Mouse (Mus musculus) forebrain, postnatal 0 days (tissue): ENCODE measurements around the gene Colec11. TPM values are rescaled to one million over a fixed set of nuclear protein-coding genes. Genes with fewer than 3 reads are reported as not detected.

Experiments used
- ATAC-seq: fragments of 200-750 bp; cut with Nextera tagmentation; 2 replicates; pipeline ENCODE4 v1.8.0; 2017; ENCODE audit warnings: mild to moderate bottlenecking, moderate library complexity
- DNase-seq: peaks from one replicate; pipeline ENCODE4 v3.0.0-alpha.2; 2015
- H3K27ac ChIP-seq: fragments of 300-500 bp; sonication (generic); 2 replicates; pipeline ENCODE4 v1.5.1; 2014; ENCODE audit warnings: low read depth, mild to moderate bottlenecking, antibody characterized with exemption, low read length, moderate library complexity, mixed read lengths
- H3K27me3 ChIP-seq: fragments of 300-500 bp; sonication (generic); 2 replicates; pipeline ENCODE4 v1.6.1; 2014; ENCODE audit warnings: mild to moderate bottlenecking, low read length, mixed read lengths; ENCODE audit not compliant: insufficient read depth
- H3K36me3 ChIP-seq: fragments of 300-500 bp; sonication (generic); 2 replicates; pipeline ENCODE4 v1.6.1; 2014; ENCODE audit warnings: mild to moderate bottlenecking, moderate library complexity; ENCODE audit not compliant: insufficient read depth
- H3K4me1 ChIP-seq: fragments of 300-500 bp; sonication (generic); 2 replicates; pipeline ENCODE4 v1.6.1; 2014; ENCODE audit warnings: antibody characterized with exemption; ENCODE audit not compliant: insufficient read depth
- H3K4me2 ChIP-seq: fragments of 300-500 bp; sonication (generic); 2 replicates; pipeline ENCODE4 v1.6.1; 2014; ENCODE audit warnings: low read depth, mild to moderate bottlenecking, moderate library complexity
- H3K4me3 ChIP-seq: fragments of 300-500 bp; sonication (generic); 2 replicates; pipeline ENCODE4 v1.5.1; 2014; ENCODE audit warnings: low read depth, low read length, mixed read lengths
- H3K9ac ChIP-seq: fragments of 300-500 bp; sonication (generic); 2 replicates; pipeline ENCODE4 v1.6.1; 2014; ENCODE audit warnings: mild to moderate bottlenecking
- H3K9me3 ChIP-seq: fragments of 300-500 bp; sonication (generic); 2 replicates; pipeline ENCODE4 v1.6.1; 2016; ENCODE audit warnings: low read length
- CTCF ChIP-seq: sonication (generic); IDR thresholded peaks from 2 replicates; pipeline ENCODE4 v1.5.1; 2016; ENCODE audit warnings: antibody characterized with exemption, control low read depth, low read depth
- WGBS: fragments of 180-500 bp; shearing (Covaris S2); extraction: QIAGEN DNeasy Blood & Tissue Kit; methylation state at CpG from one replicate; pipeline ENCODE4 v1.1.7; 2014; 5-methylcytosine and 5-hydroxymethylcytosine counted together
- polyA plus RNA-seq: library from polyadenylated mRNA; unstranded; fragments of >200 nt; fragmentation: Nextera tagmentation; extraction: Ambion mirVana; gene quantifications from 2 replicates; pipeline ENCODE4 v1.2.1, GENCODE M21; 2015
- total RNA-seq: library from RNA; depleted of rRNA; stranded (reverse); fragments of >200 nt; gene quantifications from 2 replicates; pipeline ENCODE4 v1.2.3, GENCODE M21; 2014; rRNA removed

Colec11 gene
- total and polyA plus RNA-seq, 2 experiments from 2014 or later, result 0.48 to 1.1 TPM

GRCm38 (mm10) chr12:28552299-28552698, 70.9 kb downstream of the Colec11 start, which contains the start of gene Dcdc2c:
Gene Dcdc2c (minus strand): TSS chr12:28552399.
- no peaks in the 10 kb centered on the region for H3K4me1 ChIP-seq
- ATAC-seq, result no peak
- 82% methylated on average over 15 of the region's 15 CpGs for WGBS

GRCm38 (mm10) chr12:28551775-28552174, 71.4 kb downstream of the Colec11 start:
- DNase-seq (no peak), ATAC-seq (no peak)
- no peak overlapping the region for H3K4me2 ChIP-seq
- H3K36me3 ChIP-seq, result no peaks in the 10 kb centered on the region
- H3K27ac ChIP-seq, result no peak overlapping the region
- H3K4me3 ChIP-seq, result no peak overlapping the region
- no peak overlapping the region for H3K9ac ChIP-seq
- no peaks in the 10 kb centered on the region for H3K4me1 ChIP-seq
- 78% methylated on average over 18 of the region's 18 CpGs for WGBS
- H3K27me3 ChIP-seq, result no peaks in the 10 kb centered on the region
- no peak for TF ChIP-seq CTCF
- no peaks in the 10 kb centered on the region for H3K9me3 ChIP-seq

More at GRCm38 (mm10) chr12:28552299-28552698, 70.9 kb downstream of the Colec11 start, which contains the start of gene Dcdc2c:
- Histone ChIP-seq H3K27ac (no peak within 1 kb of the TSS), H3K9ac (no peak within 1 kb of the TSS), H3K27me3 (no peaks in the 10 kb centered on the region), H3K36me3 (no peaks in the 10 kb centered on the region), H3K4me2 (no peak within 1 kb of the TSS), H3K9me3 (no peaks in the 10 kb centered on the region), H3K4me3 (no peak within 1 kb of the TSS)
- TF ChIP-seq CTCF, result no peak
- DNase-seq, result no peak

GRCm38 (mm10) chr12:28548887-28549286, 74.3 kb downstream of the Colec11 start:
- no peak overlapping the region for H3K27ac ChIP-seq
- WGBS, result 57% methylated on average over 4 of the region's 4 CpGs
- H3K36me3 ChIP-seq, result no peaks in the 10 kb centered on the region
- TF ChIP-seq CTCF, result no peak
- no peak overlapping the region for H3K4me3 ChIP-seq
- no peaks in the 10 kb centered on the region for H3K9me3 ChIP-seq
- H3K4me2 ChIP-seq, result no peak overlapping the region
- DNase-seq (no peak), ATAC-seq (no peak)
- H3K27me3 ChIP-seq, result no peaks in the 10 kb centered on the region
- no peaks in the 10 kb centered on the region for H3K4me1 ChIP-seq
- H3K9ac ChIP-seq, result no peak overlapping the region

Other genes starting within 250 kb of the Colec11 start
- gene Dcdc2c, start 71.0 kb downstream of the Colec11 start, total RNA-seq, result not detected in 2 replicates
- 0.09 TPM in 1 of 2 replicates, not detected in the other for gene Dcdc2c, start 71.0 kb downstream of the Colec11 start, polyA plus RNA-seq
- gene Allc, start 40.9 kb downstream of the Colec11 start, total RNA-seq, result 0.29 TPM in 1 of 2 replicates, not detected in the other
- gene Allc, start 40.9 kb downstream of the Colec11 start, polyA plus RNA-seq, result 0.14 and 0.17 TPM in 2 replicates
- 1,274 and 1,982 TPM in 2 replicates for gene Rps7, start 12.6 kb upstream of the Colec11 start, total RNA-seq
- gene Rps7, start 12.6 kb upstream of the Colec11 start, polyA plus RNA-seq, result 605 and 756 TPM in 2 replicates
- 13.7 and 18.5 TPM in 2 replicates for gene Rnaseh1, start 26.2 kb upstream of the Colec11 start, total RNA-seq
- 12.3 and 13.3 TPM in 2 replicates for gene Rnaseh1, start 26.2 kb upstream of the Colec11 start, polyA plus RNA-seq
- gene Adi1, start 51.9 kb upstream of the Colec11 start, total RNA-seq, result 5.1 and 9.4 TPM in 2 replicates
- gene Adi1, start 51.9 kb upstream of the Colec11 start, polyA plus RNA-seq, result 24.7 and 27.9 TPM in 2 replicates
- gene Trappc12, start 127.1 kb upstream of the Colec11 start, total RNA-seq, result 49.1 and 55.6 TPM in 2 replicates
- gene Trappc12, start 127.1 kb upstream of the Colec11 start, polyA plus RNA-seq, result 32.0 and 37.8 TPM in 2 replicates
- 60.8 and 63.6 TPM in 2 replicates for gene Eipr1, start 128.4 kb upstream of the Colec11 start, total RNA-seq
- gene Eipr1, start 128.4 kb upstream of the Colec11 start, polyA plus RNA-seq, result 66.6 and 78.7 TPM in 2 replicates